In the genomic region with DNA sequence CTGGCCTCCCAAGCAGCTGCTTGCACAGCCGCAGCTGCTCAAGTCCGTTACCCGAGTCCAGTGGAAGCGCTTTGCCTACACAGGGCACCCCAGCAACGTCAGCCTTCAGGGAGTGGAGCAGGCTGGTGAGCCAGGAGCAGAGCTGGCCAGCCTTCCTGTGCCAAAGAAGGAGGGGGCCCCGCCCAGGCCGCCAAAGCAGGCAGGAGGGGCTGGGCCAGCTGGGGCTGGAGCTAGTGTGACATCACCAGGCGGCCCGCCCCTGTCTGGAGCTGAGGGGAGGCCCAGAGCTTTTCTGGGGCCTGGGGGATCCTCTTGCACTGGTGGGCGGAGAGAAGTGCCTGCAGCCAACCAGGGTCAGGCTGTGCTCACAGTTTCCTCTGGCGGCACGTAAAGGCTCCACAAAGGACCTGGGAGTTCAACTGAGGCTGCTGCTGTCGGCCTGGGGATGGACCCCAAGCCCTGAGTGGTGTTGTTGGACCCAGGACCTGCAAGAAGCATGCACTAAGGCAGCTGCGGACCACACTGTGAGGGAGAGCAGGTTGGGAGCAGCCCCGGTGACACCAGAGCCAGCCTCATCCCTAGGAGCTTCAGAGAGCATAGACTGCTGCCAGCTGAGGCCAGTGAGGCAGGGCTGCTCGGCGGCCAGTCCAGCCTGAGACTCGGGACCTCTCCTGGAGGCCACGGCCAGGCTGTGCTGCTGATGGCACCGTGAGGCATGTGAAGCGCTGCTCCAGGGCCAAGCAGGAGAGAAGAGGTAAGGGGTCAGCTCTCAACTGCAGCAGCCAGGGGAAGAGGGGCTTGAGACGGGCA, we compare ENCODE assay signal across 8 mouse cellular contexts. TPM values are rescaled to one million over a fixed set of nuclear protein-coding genes. Genes with fewer than 3 reads are reported as not detected.
DNase-seq lines count a peak whose midpoint lies in the region; ATAC-seq and TF ChIP-seq lines count a peak whose summit lies in the region.

A gene (plus strand): TSS at position 370 of the 810 bp plus-strand sequence.

- H3K9me3 ChIP-seq in embryonic facial prominence, embryonic 13.5 days, result no peaks in the 10 kb centered on the region
- no peaks in the 10 kb centered on the region for H3K9me3 ChIP-seq in limb, embryonic 11.5 days (ENCODE audit: control insufficient read depth, low read length)
- no peaks in the 10 kb centered on the region for H3K9me3 ChIP-seq in midbrain, embryonic 12.5 days

- TF ChIP-seq POLR2A in kidney, adult 2 months (IDR thresholded peaks at IDR 0.05; ENCODE audit: low read depth, low read length), result no peak

- peak within 1 kb of the TSS; percentile 72 for H3K4me3 ChIP-seq in embryonic facial prominence, embryonic 13.5 days
- peak within 1 kb of the TSS; percentile 57 for H3K4me3 ChIP-seq in kidney, adult 2 months (ENCODE audit: insufficient read depth, low read depth, low read length)
- peak within 1 kb of the TSS; percentile 77 for H3K4me3 ChIP-seq in limb, embryonic 11.5 days (ENCODE audit: low read depth, low read length)
- H3K4me3 ChIP-seq in midbrain, embryonic 12.5 days, result peak within 1 kb of the TSS; percentile 46

- peaks cover 56% of the 10 kb centered on the region for H3K4me1 ChIP-seq in embryonic facial prominence, embryonic 13.5 days
- H3K4me1 ChIP-seq in kidney, adult 2 months (ENCODE audit: control insufficient read depth, insufficient read depth, low read length), result peaks cover 11% of the 10 kb centered on the region
- H3K4me1 ChIP-seq in limb, embryonic 11.5 days (ENCODE audit: control insufficient read depth, insufficient read depth, low read length), result peaks cover 46% of the 10 kb centered on the region
- peaks cover 49% of the 10 kb centered on the region for H3K4me1 ChIP-seq in midbrain, embryonic 12.5 days

- peak within 1 kb of the TSS; percentile 94 for H3K27ac ChIP-seq in embryonic facial prominence, embryonic 13.5 days
- H3K27ac ChIP-seq in kidney, adult 2 months (ENCODE audit: insufficient read depth, low read depth, low read length), result peak within 1 kb of the TSS; percentile 51
- peak within 1 kb of the TSS; percentile 86 for H3K27ac ChIP-seq in limb, embryonic 11.5 days (replicated peaks; ENCODE audit: low read depth, low read length)
- peak within 1 kb of the TSS; percentile 86 for H3K27ac ChIP-seq in midbrain, embryonic 12.5 days (replicated peaks)

- no peak for TF ChIP-seq CTCF in kidney, adult 2 months (conservative IDR thresholded peaks at IDR 0.05; ENCODE audit: insufficient read depth, insufficient read length, low read depth, low read length)

- H3K36me3 ChIP-seq in embryonic facial prominence, embryonic 13.5 days, result no peaks in the 10 kb centered on the region; the same call in 1 of the 2 replicates
- H3K36me3 ChIP-seq in kidney, adult 2 months (ENCODE audit: control insufficient read depth, insufficient read depth, low read length), result no peaks in the 10 kb centered on the region
- H3K36me3 ChIP-seq in limb, embryonic 11.5 days (ENCODE audit: control insufficient read depth, insufficient read depth, low read length), result no peaks in the 10 kb centered on the region
- 0 out of 2 replicates have a peak, but pooled peaks cover under 1% of the 10 kb centered on the region for H3K36me3 ChIP-seq in midbrain, embryonic 12.5 days

- H3K9ac ChIP-seq in embryonic facial prominence, embryonic 13.5 days, result peak within 1 kb of the TSS; percentile 87
- H3K9ac ChIP-seq in limb, embryonic 11.5 days (ENCODE audit: low read length), result peak within 1 kb of the TSS; percentile 84
- peak within 1 kb of the TSS; percentile 63 for H3K9ac ChIP-seq in midbrain, embryonic 12.5 days (replicated peaks)

- peak; percentile 97 for DNase-seq in 3T3-L1 (ENCODE audit: low read depth, low spot score)
- DNase-seq in adrenal gland, postnatal 36 days, result peak; percentile 92 to 94
- DNase-seq in heart, adult 8-10 months (ENCODE audit: low spot score), result peak; percentile 89
- DNase-seq in kidney, adult 2 months, result peak; percentile 90
- peak; percentile 95 for DNase-seq in limb, embryonic 11.5 days (ENCODE audit: low spot score)
- DNase-seq in spleen, postnatal 14 days (ENCODE audit: low spot score in 2 of 2), result peak; percentile 11 to 29

- peak within 1 kb of the TSS; percentile 93 for H3K4me2 ChIP-seq in embryonic facial prominence, embryonic 13.5 days
- H3K4me2 ChIP-seq in limb, embryonic 11.5 days (ENCODE audit: low read depth, severe bottlenecking), result peak within 1 kb of the TSS; percentile 90
- H3K4me2 ChIP-seq in midbrain, embryonic 12.5 days (replicated peaks), result peak within 1 kb of the TSS; percentile 73

- H3K27me3 ChIP-seq in embryonic facial prominence, embryonic 13.5 days, result no peaks in the 10 kb centered on the region
- H3K27me3 ChIP-seq in kidney, adult 2 months (replicated peaks; ENCODE audit: control insufficient read depth, insufficient read depth, low read length), result no peaks in the 10 kb centered on the region
- H3K27me3 ChIP-seq in limb, embryonic 11.5 days (ENCODE audit: control insufficient read depth, insufficient read depth, low read length), result no peaks in the 10 kb centered on the region
- 0 out of 2 replicates have a peak, but pooled peaks cover 6% of the 10 kb centered on the region for H3K27me3 ChIP-seq in midbrain, embryonic 12.5 days

- 1% methylated on average over 22 of the region's 22 CpGs for whole genome bisulfite sequencing in embryonic facial prominence, embryonic 13.5 days
- 21% methylated on average over 22 of the region's 22 CpGs for WGBS in kidney, adult 2 months
- under 1% methylated on average over 22 of the region's 22 CpGs for WGBS in limb, embryonic 11.5 days
- WGBS in midbrain, embryonic 12.5 days, result under 1% methylated on average over 22 of the region's 22 CpGs

- peak; percentile 95 for ATAC-seq in embryonic facial prominence, embryonic 13.5 days (ENCODE audit: insufficient number of reproducible peaks, insufficient read depth, low FRiP score, low TSS enrichment, low read depth)
- peak; percentile 95 for ATAC-seq in limb, embryonic 11.5 days (ENCODE audit: insufficient number of reproducible peaks, low FRiP score, low TSS enrichment, low read depth)
- peak; percentile 96 for ATAC-seq in midbrain, embryonic 12.5 days (ENCODE audit: low FRiP score, low read depth)

RNA-seq across cellular contexts. Expression of the gene that starts here (rescaled TPM):
- total RNA-seq in adrenal gland, postnatal 36 days (2021), result 10 to 100 TPM; 31.0 to 31.6 TPM
- 37.9 and 38.4 TPM in 2 replicates for polyA plus RNA-seq in embryonic facial prominence, embryonic 13.5 days (2015; fragmentation: Nextera tagmentation; extraction: Ambion mirVana)
- 10 to 100 TPM; 32.9 to 57.7 (median 53.5) TPM for total RNA-seq in heart, adult 8-10 months (2022)
- 90.1 and 93.0 TPM in 2 replicates for polyA plus RNA-seq in kidney, adult 2 months (2012; rRNA removed)
- 48.8 and 49.2 TPM in 2 replicates for polyA plus RNA-seq in limb, embryonic 11.5 days (2014; fragmentation: Nextera tagmentation; extraction: Ambion mirVana)
- 26.5 and 31.5 TPM in 2 replicates for polyA plus RNA-seq in midbrain, embryonic 12.5 days (2016; fragmentation: Nextera tagmentation; extraction: Ambion mirVana)

Comparison
In these comparisons a context has a peak if more than half of its experiments do, and no peak if none do; other contexts are left out.
1. Peak in every context shown above with its lines: DNase-seq, ATAC-seq, H3K4me3 ChIP-seq and H3K27ac ChIP-seq.
2. DNase-seq: peak in every context shown above with its lines; median percentile 97 in 3T3-L1; 95 in limb, embryonic 11.5 days; 93 in adrenal gland, postnatal 36 days; 90 in kidney, adult 2 months; 89 in heart, adult 8-10 months; 20 in spleen, postnatal 14 days.